Mouse (Mus musculus) kidney, embryonic 14.5 days (tissue): ENCODE measurements around the gene Syn2. TPM values are rescaled to one million over a fixed set of nuclear protein-coding genes. Genes with fewer than 3 reads are reported as not detected.

Experiments
- ATAC-seq: fragments of 200-750 bp; cut with Nextera tagmentation; 2 replicates; pipeline ENCODE4 v1.8.0; 2017; ENCODE audit warnings: moderate number of reproducible peaks, mild to moderate bottlenecking, moderate TSS enrichment, moderate library complexity; ENCODE audit not compliant: low FRiP score, low TSS enrichment
- H3K27ac ChIP-seq: fragments of 300-500 bp; sonication (generic); 2 replicates; pipeline ENCODE4 v1.5.1; 2014; ENCODE audit warnings: low read depth, mild to moderate bottlenecking, low read length, moderate library complexity, mixed read lengths
- H3K27me3 ChIP-seq: fragments of 300-500 bp; sonication (generic); 2 replicates; pipeline ENCODE4 v1.6.1; 2014; ENCODE audit warnings: mild to moderate bottlenecking, low read length; ENCODE audit not compliant: control insufficient read depth, insufficient read depth
- H3K36me3 ChIP-seq: fragments of 300-500 bp; sonication (generic); 2 replicates; pipeline ENCODE4 v1.6.1; 2014; ENCODE audit warnings: low read length, mixed read lengths; ENCODE audit not compliant: control insufficient read depth, insufficient read depth
- H3K4me1 ChIP-seq: fragments of 300-500 bp; sonication (generic); 2 replicates; pipeline ENCODE4 v1.6.1; 2014; ENCODE audit warnings: low read length, mixed read lengths; ENCODE audit not compliant: control insufficient read depth, insufficient read depth
- H3K4me2 ChIP-seq: fragments of 300-500 bp; sonication (generic); replicated peaks from 2 replicates; pipeline ENCODE4 v1.6.1; 2014; ENCODE audit warnings: low read depth, mild to moderate bottlenecking, low read length
- H3K4me3 ChIP-seq: fragments of 300-500 bp; sonication (generic); 2 replicates; pipeline ENCODE4 v1.5.1; 2014; ENCODE audit warnings: mild to moderate bottlenecking, low read length
- H3K9ac ChIP-seq: fragments of 300-500 bp; sonication (generic); 2 replicates; pipeline ENCODE4 v1.6.1; 2014; ENCODE audit warnings: low read depth, mild to moderate bottlenecking, low read length, moderate library complexity
- H3K9me3 ChIP-seq: fragments of 300-500 bp; sonication (generic); 2 replicates; pipeline ENCODE4 v1.6.1; 2016; ENCODE audit warnings: low read length; ENCODE audit not compliant: control insufficient read depth
- WGBS: fragments of 180-500 bp; shearing (Covaris S2); extraction: QIAGEN DNeasy Blood & Tissue Kit; methylation state at CpG from one replicate; pipeline ENCODE4 v1.1.7; 2014; 5-methylcytosine and 5-hydroxymethylcytosine counted together
- polyA plus RNA-seq: library from polyadenylated mRNA; unstranded; fragments of >200 nt; fragmentation: Nextera tagmentation; extraction: Ambion mirVana; gene quantifications from 2 replicates; pipeline ENCODE4 v1.2.1, GENCODE M21; 2014

Syn2 gene
- polyA plus RNA-seq, 1 experiment from 2014 or later: 0.89 TPM

- H3K27me3 ChIP-seq: no peaks in the 10 kb centered on the region
- no peak overlapping the region for H3K4me3 ChIP-seq
- ATAC-seq: no peak
- no peak overlapping the region for H3K27ac ChIP-seq
- H3K36me3 ChIP-seq: no peaks in the 10 kb centered on the region
- no peaks in the 10 kb centered on the region for H3K4me1 ChIP-seq
- no peaks in the 10 kb centered on the region for H3K9me3 ChIP-seq
- no peak overlapping the region for H3K4me2 ChIP-seq
- H3K9ac ChIP-seq: no peak overlapping the region
- WGBS: 86% methylated on average over 3 of the region's 3 CpGs
Observed at GRCm38 (mm10) chr6:115165863-115166470, 31.3 kb downstream of the Syn2 start.

- Histone ChIP-seq H3K27me3 (no peaks in the 10 kb centered on the region), H3K27ac (no peak overlapping the region), H3K4me1 (no peaks in the 10 kb centered on the region), H3K9ac (no peak overlapping the region), H3K4me2 (no peak overlapping the region), H3K9me3 (no peaks in the 10 kb centered on the region), H3K36me3 (no peaks in the 10 kb centered on the region), H3K4me3 (no peak overlapping the region)
- ATAC-seq: no peak
- WGBS: 66% methylated on average over 3 of the region's 3 CpGs
Observed at GRCm38 (mm10) chr6:115168921-115169320, 34.2 kb downstream of the Syn2 start.

GRCm38 (mm10) chr6:115169518-115169917, 34.8 kb downstream of the Syn2 start:
- H3K4me2 ChIP-seq: no peak overlapping the region
- no peak for ATAC-seq
- H3K4me3 ChIP-seq: no peak overlapping the region
- H3K9me3 ChIP-seq: no peaks in the 10 kb centered on the region
- WGBS: 69% methylated on average over 2 of the region's 2 CpGs
- H3K27ac ChIP-seq: no peak overlapping the region
- H3K4me1 ChIP-seq: no peaks in the 10 kb centered on the region
- no peaks in the 10 kb centered on the region for H3K36me3 ChIP-seq
- H3K9ac ChIP-seq: no peak overlapping the region
- no peaks in the 10 kb centered on the region for H3K27me3 ChIP-seq

GRCm38 (mm10) chr6:115174845-115175244, 40.1 kb downstream of the Syn2 start:
- Histone ChIP-seq H3K27me3 (no peaks in the 10 kb centered on the region), H3K4me2 (no peak overlapping the region), H3K9ac (no peak overlapping the region), H3K9me3 (no peaks in the 10 kb centered on the region), H3K27ac (no peak overlapping the region), H3K4me1 (no peaks in the 10 kb centered on the region), H3K4me3 (no peak overlapping the region), H3K36me3 (no peaks in the 10 kb centered on the region)
- WGBS: 41% methylated on average over 3 of the region's 3 CpGs
- ATAC-seq: no peak

GRCm38 (mm10) chr6:115178826-115179225, 44.1 kb downstream of the Syn2 start:
- WGBS: 28% methylated on average over 3 of the region's 3 CpGs
- ATAC-seq: no peak
- Histone ChIP-seq H3K4me1 (no peaks in the 10 kb centered on the region), H3K4me3 (no peak overlapping the region), H3K9me3 (no peaks in the 10 kb centered on the region), H3K36me3 (no peaks in the 10 kb centered on the region), H3K9ac (no peak overlapping the region), H3K27me3 (no peaks in the 10 kb centered on the region), H3K27ac (no peak overlapping the region), H3K4me2 (no peak overlapping the region)

GRCm38 (mm10) chr6:115181094-115181493, 46.4 kb downstream of the Syn2 start:
- Histone ChIP-seq H3K27me3 (no peaks in the 10 kb centered on the region), H3K4me1 (no peaks in the 10 kb centered on the region), H3K9me3 (no peaks in the 10 kb centered on the region), H3K27ac (no peak overlapping the region), H3K4me3 (no peak overlapping the region), H3K4me2 (no peak overlapping the region), H3K9ac (no peak overlapping the region), H3K36me3 (no peaks in the 10 kb centered on the region)
- no peak for ATAC-seq
- WGBS: 65% methylated on average over 2 of the region's 2 CpGs

GRCm38 (mm10) chr6:115191111-115191510, 56.4 kb downstream of the Syn2 start:
- Histone ChIP-seq H3K4me2 (no peak overlapping the region), H3K4me1 (no peaks in the 10 kb centered on the region), H3K27me3 (no peaks in the 10 kb centered on the region), H3K9ac (no peak overlapping the region), H3K4me3 (no peak overlapping the region), H3K36me3 (no peaks in the 10 kb centered on the region), H3K27ac (no peak overlapping the region), H3K9me3 (no peaks in the 10 kb centered on the region)
- no peak for ATAC-seq
- WGBS: 46% methylated on average over 7 of the region's 7 CpGs

- no peak for ATAC-seq
- Histone ChIP-seq H3K9ac (no peak overlapping the region), H3K27me3 (no peaks in the 10 kb centered on the region), H3K36me3 (no peaks in the 10 kb centered on the region), H3K27ac (no peak overlapping the region), H3K4me3 (no peak overlapping the region), H3K9me3 (no peaks in the 10 kb centered on the region), H3K4me1 (no peaks in the 10 kb centered on the region), H3K4me2 (no peak overlapping the region)
- 69% methylated on average over 3 of the region's 3 CpGs for WGBS
Observed at GRCm38 (mm10) chr6:115200753-115201152, 66.1 kb downstream of the Syn2 start.

GRCm38 (mm10) chr6:115203029-115203428, 68.3 kb downstream of the Syn2 start:
- ATAC-seq: no peak
- WGBS: 74% methylated on average over 3 of the region's 3 CpGs
- Histone ChIP-seq H3K9me3 (no peaks in the 10 kb centered on the region), H3K27ac (no peak overlapping the region), H3K27me3 (no peaks in the 10 kb centered on the region), H3K4me1 (no peaks in the 10 kb centered on the region), H3K4me3 (no peak overlapping the region), H3K36me3 (no peaks in the 10 kb centered on the region), H3K4me2 (no peak overlapping the region), H3K9ac (no peak overlapping the region)
